In genomic region chrX:136779262-136779661, GRCm38 (mm10) we compare ENCODE assay signal across 34 mouse cellular contexts. TPM values are rescaled to one million over a fixed set of nuclear protein-coding genes. Genes with fewer than 3 reads are reported as not detected.
"Had no signal": no experiment of that assay in that cellular context is flagged by ENCODE, and none has a peak within 500 bp of the region (broad histone marks: within the 10 kb centered on the region; RNA-seq: fewer than 3 reads in every experiment).

No protein-coding gene starts in this region.

- H3K4me1 ChIP-seq: embryonic facial prominence, embryonic 10.5 days; embryonic facial prominence, embryonic 12.5 days; embryonic facial prominence, embryonic 13.5 days; embryonic facial prominence, embryonic 15.5 days; forebrain, embryonic 12.5 days; forebrain, embryonic 13.5 days; forebrain, embryonic 15.5 days had no signal

- H3K9ac ChIP-seq: embryonic facial prominence, embryonic 12.5 days; embryonic facial prominence, embryonic 13.5 days; embryonic facial prominence, embryonic 15.5 days; forebrain, embryonic 12.5 days; forebrain, embryonic 13.5 days; forebrain, embryonic 15.5 days; forebrain, postnatal 0 days had no signal

- ATAC-seq: forebrain, embryonic 13.5 days; forebrain, embryonic 14.5 days; forebrain, embryonic 15.5 days; forebrain, embryonic 16.5 days; forebrain, postnatal 0 days had no signal

- H3K36me3 ChIP-seq: embryonic facial prominence, embryonic 12.5 days; embryonic facial prominence, embryonic 13.5 days; embryonic facial prominence, embryonic 15.5 days; forebrain, embryonic 12.5 days; forebrain, embryonic 15.5 days had no signal

- H3K27ac ChIP-seq: embryonic facial prominence, embryonic 10.5 days; embryonic facial prominence, embryonic 12.5 days; embryonic facial prominence, embryonic 13.5 days; embryonic facial prominence, embryonic 15.5 days; forebrain, embryonic 10.5 days; forebrain, embryonic 12.5 days; forebrain, embryonic 13.5 days; forebrain, embryonic 15.5 days; gastrocnemius, adult 2 months; heart, adult 2 months had no signal

- H3K4me3 ChIP-seq: embryonic facial prominence, embryonic 10.5 days; embryonic facial prominence, embryonic 12.5 days; embryonic facial prominence, embryonic 13.5 days; embryonic facial prominence, embryonic 15.5 days; erythroblast, embryonic 14.5 days; forebrain, embryonic 10.5 days; forebrain, embryonic 12.5 days; forebrain, embryonic 13.5 days; forebrain, embryonic 15.5 days; gastrocnemius, adult 2 months; heart, adult 2 months had no signal

- H3K27me3 ChIP-seq: embryonic facial prominence, embryonic 15.5 days; forebrain, embryonic 13.5 days; forebrain, embryonic 15.5 days had no signal

- DNase-seq: cerebellum, adult 8-10 months; cerebellum, adult 9-10 months; cerebellum, adult 9-11 months; cerebellum, postnatal 10 days; cerebellum, postnatal 14 days; cerebellum, postnatal 25 days; cerebellum, postnatal 36 days; embryo, embryonic 11 days; forebrain, postnatal 0 days; gastrocnemius, adult 2 months; gastrocnemius, postnatal 10 days; gastrocnemius, postnatal 25 days; gastrocnemius, postnatal 36 days; heart, adult 11 months; heart, adult 18-20 months; heart, adult 2 months had no signal

- H3K9me3 ChIP-seq: embryonic facial prominence, embryonic 10.5 days; embryonic facial prominence, embryonic 12.5 days; embryonic facial prominence, embryonic 13.5 days; embryonic facial prominence, embryonic 15.5 days; forebrain, embryonic 10.5 days; forebrain, embryonic 12.5 days; forebrain, embryonic 13.5 days; forebrain, embryonic 15.5 days had no signal

- H3K4me2 ChIP-seq: embryonic facial prominence, embryonic 12.5 days; embryonic facial prominence, embryonic 13.5 days; embryonic facial prominence, embryonic 15.5 days; forebrain, embryonic 12.5 days; forebrain, embryonic 13.5 days; forebrain, embryonic 15.5 days had no signal

RNA-seq across cellular contexts. Expression of gene Glra4, which starts 0.7 kb away (rescaled TPM):
- total RNA-seq: forebrain, postnatal 0 days; gastrocnemius, adult 18-20 months; gastrocnemius, adult 2 months; gastrocnemius, adult 8-10 months; gastrocnemius, postnatal 10 days; gastrocnemius, postnatal 25 days; gastrocnemius, postnatal 36 days; gastrocnemius, postnatal 4 days; granulocyte monocyte progenitor cell, adult 5-6 weeks; heart, adult 18-20 months; heart, adult 2 months; heart, adult 8-10 months had no signal
- polyA plus RNA-seq: embryonic facial prominence, embryonic 10.5 days; embryonic facial prominence, embryonic 12.5 days; embryonic facial prominence, embryonic 13.5 days; erythroblast, embryonic 14.5 days; forebrain, embryonic 11.5 days; forebrain, embryonic 12.5 days; forebrain, embryonic 13.5 days; forebrain, embryonic 14.5 days; forebrain, embryonic 15.5 days; forebrain, embryonic 16.5 days; forebrain, postnatal 0 days; gonadal fat pad, adult 2 months; heart, adult 2 months had no signal

RNA-seq across cellular contexts. Expression of gene Plp1, which starts 43.2 kb away (rescaled TPM):
- polyA plus RNA-seq: erythroblast, embryonic 14.5 days had no signal
